Mouse (Mus musculus): ENCODE results near the gene Tlr6.

GRCm38 (mm10) chr5:64985971-64986370 is 26.1 kb upstream of the Tlr6 start:
- TF ChIP-seq POLR2A (IDR thresholded peaks at IDR 0.05; ENCODE audit: borderline replicate concordance, control insufficient read depth, low read depth, low read length) = no peak
- TF ChIP-seq CTCF (IDR thresholded peaks at IDR 0.05; ENCODE audit: control insufficient read depth, insufficient read depth, low read length) = no peak

Measured in bone marrow, adult 2 months (tissue).